Mouse (Mus musculus) midbrain, embryonic 13.5 days (tissue): ENCODE results near the gene Sik3. TPM values are rescaled to one million over a fixed set of nuclear protein-coding genes. Genes with fewer than 3 reads are reported as not detected.
"Not testable (repeated sequence)": the region's sequence is repeated elsewhere in the genome, so short reads cannot be mapped to it uniquely, and the experiment has no call there.

ENCODE experiments used
- ATAC-seq: fragments of 200-750 bp; cut with Nextera tagmentation; 2 replicates; pipeline ENCODE4 v1.8.0; 2017; ENCODE audit warnings: mild to moderate bottlenecking, moderate TSS enrichment, moderate library complexity
- H3K27ac ChIP-seq: fragments of 300-500 bp; sonication (generic); 2 replicates; pipeline ENCODE4 v1.5.1; 2015; ENCODE audit warnings: inconsistent platforms, mild to moderate bottlenecking, moderate library complexity
- H3K27me3 ChIP-seq: fragments of 300-500 bp; sonication (generic); 2 replicates; pipeline ENCODE4 v1.6.1; 2015; ENCODE audit warnings: mild to moderate bottlenecking, inconsistent platforms
- H3K36me3 ChIP-seq: fragments of 300-500 bp; sonication (generic); 2 replicates; pipeline ENCODE4 v1.6.1; 2015; ENCODE audit warnings: mild to moderate bottlenecking, inconsistent platforms
- H3K4me1 ChIP-seq: fragments of 300-500 bp; sonication (generic); replicated peaks from 2 replicates; pipeline ENCODE4 v1.6.1; 2015; ENCODE audit warnings: inconsistent platforms
- H3K4me2 ChIP-seq: fragments of 300-500 bp; sonication (generic); replicated peaks from 2 replicates; pipeline ENCODE4 v1.6.1; 2015; ENCODE audit warnings: moderate library complexity, mild to moderate bottlenecking, inconsistent platforms
- H3K4me3 ChIP-seq: fragments of 300-500 bp; sonication (generic); replicated peaks from 2 replicates; pipeline ENCODE4 v1.5.1; 2015; ENCODE audit warnings: mild to moderate bottlenecking, inconsistent platforms
- H3K9ac ChIP-seq: fragments of 300-500 bp; sonication (generic); replicated peaks from 2 replicates; pipeline ENCODE4 v1.6.1; 2015; ENCODE audit warnings: mild to moderate bottlenecking, inconsistent platforms
- H3K9me3 ChIP-seq: fragments of 300-500 bp; sonication (generic); 2 replicates; pipeline ENCODE4 v1.6.1; 2016; ENCODE audit warnings: mild to moderate bottlenecking, inconsistent platforms
- WGBS: fragments of 180-500 bp; shearing (Covaris S2); methylation state at CpG from one replicate; pipeline ENCODE4 v1.1.7; 2015; 5-methylcytosine and 5-hydroxymethylcytosine counted together
- polyA plus RNA-seq: library from polyadenylated mRNA; unstranded; fragments of >200 nt; fragmentation: Nextera tagmentation; extraction: Ambion mirVana; gene quantifications from 2 replicates; pipeline ENCODE4 v1.2.1, GENCODE M21; 2015

Gene Sik3
- polyA plus RNA-seq, 1 experiment from 2014 or later, result 6.7 TPM

- H3K9me3 ChIP-seq, result no peaks in the 10 kb centered on the region
- H3K27me3 ChIP-seq, result no peaks in the 10 kb centered on the region
- 85% methylated on average over 6 of the region's 6 CpGs for WGBS
- H3K27ac ChIP-seq, result no peak overlapping the region
- H3K4me1 ChIP-seq, result peaks cover 6% of the 10 kb centered on the region
- H3K4me3 ChIP-seq, result no peak overlapping the region
- no peak for ATAC-seq
- H3K4me2 ChIP-seq, result no peak overlapping the region
- H3K9ac ChIP-seq, result no peak overlapping the region
- H3K36me3 ChIP-seq, result no peaks in the 10 kb centered on the region
Measured at GRCm38 (mm10) chr9:46144976-46145375, 132.4 kb downstream of the Sik3 start.

GRCm38 (mm10) chr9:46146437-46146836, 133.8 kb downstream of the Sik3 start:
- WGBS, result 40% methylated on average over 3 of the region's 3 CpGs
- no peaks in the 10 kb centered on the region for H3K27me3 ChIP-seq
- no peak overlapping the region for H3K4me2 ChIP-seq
- no peaks in the 10 kb centered on the region for H3K36me3 ChIP-seq
- ATAC-seq, result no peak
- no peak overlapping the region for H3K27ac ChIP-seq
- H3K4me3 ChIP-seq, result no peak overlapping the region
- no peak overlapping the region for H3K9ac ChIP-seq
- H3K4me1 ChIP-seq, result peaks cover 6% of the 10 kb centered on the region
- H3K9me3 ChIP-seq, result no peaks in the 10 kb centered on the region

GRCm38 (mm10) chr9:46148723-46149122, 136.1 kb downstream of the Sik3 start:
- Histone ChIP-seq H3K27me3 (no peaks in the 10 kb centered on the region), H3K36me3 (no peaks in the 10 kb centered on the region), H3K9ac (no peak overlapping the region), H3K4me3 (no peak overlapping the region), H3K4me1 (peaks cover 10% of the 10 kb centered on the region), H3K4me2 (no peak overlapping the region), H3K27ac (no peak overlapping the region), H3K9me3 (no peaks in the 10 kb centered on the region)
- 80% methylated on average over 4 of the region's 4 CpGs for WGBS
- ATAC-seq, result no peak

GRCm38 (mm10) chr9:46149392-46149791, 136.8 kb downstream of the Sik3 start:
- H3K9me3 ChIP-seq, result no peaks in the 10 kb centered on the region
- no peak overlapping the region for H3K27ac ChIP-seq
- no peaks in the 10 kb centered on the region for H3K27me3 ChIP-seq
- no peak overlapping the region for H3K9ac ChIP-seq
- ATAC-seq, result no peak
- no peak overlapping the region for H3K4me3 ChIP-seq
- no peaks in the 10 kb centered on the region for H3K36me3 ChIP-seq
- H3K4me2 ChIP-seq, result no peak overlapping the region
- H3K4me1 ChIP-seq, result peaks cover 10% of the 10 kb centered on the region
- WGBS, result 89% methylated on average over 5 of the region's 5 CpGs

- WGBS, result 81% methylated on average over 7 of the region's 7 CpGs
- ATAC-seq, result no peak
- H3K4me3 ChIP-seq, result no peak overlapping the region
Measured at GRCm38 (mm10) chr9:46150116-46150515, 137.5 kb downstream of the Sik3 start.

GRCm38 (mm10) chr9:46150890-46151703, 138.5 kb downstream of the Sik3 start:
- 88% methylated on average over 2 of the region's 2 CpGs for WGBS
- no peak for ATAC-seq
- H3K4me3 ChIP-seq, result no peak overlapping the region

More at GRCm38 (mm10) chr9:46150116-46150515, 137.5 kb downstream of the Sik3 start:
- Histone ChIP-seq H3K4me2 (no peak overlapping the region), H3K9ac (no peak overlapping the region), H3K36me3 (no peaks in the 10 kb centered on the region), H3K9me3 (no peaks in the 10 kb centered on the region), H3K4me1 (peaks cover 10% of the 10 kb centered on the region), H3K27ac (no peak overlapping the region), H3K27me3 (no peaks in the 10 kb centered on the region)

GRCm38 (mm10) chr9:46151704-46152040, 139.1 kb downstream of the Sik3 start:
- Histone ChIP-seq H3K27me3 (no peaks in the 10 kb centered on the region), H3K4me3 (no peak overlapping the region), H3K27ac (no peak overlapping the region), H3K4me2 (no peak overlapping the region), H3K9ac (no peak overlapping the region), H3K36me3 (peaks cover 3% of the 10 kb centered on the region; the same call in 1 of the 2 replicates), H3K9me3 (no peaks in the 10 kb centered on the region), H3K4me1 (peaks cover 7% of the 10 kb centered on the region)
- no peak for ATAC-seq
- WGBS, result 90% methylated on average over 6 of the region's 6 CpGs

More at GRCm38 (mm10) chr9:46150890-46151703, 138.5 kb downstream of the Sik3 start:
- Histone ChIP-seq H3K9ac (no peak overlapping the region), H3K9me3 (no peaks in the 10 kb centered on the region), H3K4me2 (no peak overlapping the region), H3K27ac (no peak overlapping the region), H3K36me3 (no peaks in the 10 kb centered on the region), H3K27me3 (no peaks in the 10 kb centered on the region), H3K4me1 (peaks cover 10% of the 10 kb centered on the region)

- ATAC-seq, result no peak
- H3K27me3 ChIP-seq, result no peaks in the 10 kb centered on the region
Measured at GRCm38 (mm10) chr9:46152067-46153015, 139.7 kb downstream of the Sik3 start.

GRCm38 (mm10) chr9:46154469-46154868, 141.8 kb downstream of the Sik3 start:
- WGBS, result 81% methylated on average over 2 of the region's 2 CpGs

More at GRCm38 (mm10) chr9:46152067-46153015, 139.7 kb downstream of the Sik3 start:
- H3K27ac ChIP-seq, result no peak overlapping the region
- H3K9ac ChIP-seq, result no peak overlapping the region
- peaks cover 6% of the 10 kb centered on the region; the same call in 1 of the 2 replicates for H3K36me3 ChIP-seq
- no peak overlapping the region for H3K4me3 ChIP-seq
- 68% methylated on average over 8 of the region's 8 CpGs for WGBS
- H3K4me2 ChIP-seq, result no peak overlapping the region
- peaks cover 13% of the 10 kb centered on the region for H3K4me1 ChIP-seq
- H3K9me3 ChIP-seq, result no peaks in the 10 kb centered on the region

GRCm38 (mm10) chr9:46155026-46155425, 142.4 kb downstream of the Sik3 start:
- Histone ChIP-seq H3K9me3 (no peaks in the 10 kb centered on the region), H3K27ac (no peak overlapping the region), H3K4me3 (no peak overlapping the region), H3K36me3 (peaks cover 6% of the 10 kb centered on the region; the same call in 1 of the 2 replicates), H3K4me1 (peaks cover 14% of the 10 kb centered on the region), H3K9ac (no peak overlapping the region), H3K4me2 (no peak overlapping the region), H3K27me3 (no peaks in the 10 kb centered on the region)
- ATAC-seq, result no peak
- WGBS, result 91% methylated on average over 4 of the region's 4 CpGs

More at GRCm38 (mm10) chr9:46154469-46154868, 141.8 kb downstream of the Sik3 start:
- Histone ChIP-seq H3K36me3 (peaks cover 6% of the 10 kb centered on the region; the same call in 1 of the 2 replicates), H3K9ac (no peak overlapping the region), H3K4me3 (no peak overlapping the region), H3K4me2 (no peak overlapping the region), H3K4me1 (peaks cover 14% of the 10 kb centered on the region), H3K27me3 (no peaks in the 10 kb centered on the region), H3K9me3 (no peaks in the 10 kb centered on the region), H3K27ac (no peak overlapping the region)
- ATAC-seq, result no peak

- not testable (repeated sequence) for H3K36me3 ChIP-seq, H3K27me3 ChIP-seq, ATAC-seq, H3K27ac ChIP-seq, H3K9me3 ChIP-seq, H3K4me2 ChIP-seq, H3K9ac ChIP-seq, H3K4me3 ChIP-seq
- WGBS, result 97% methylated on average over 8 of the region's 8 CpGs
- H3K4me1 ChIP-seq, result peaks cover 14% of the 10 kb centered on the region
Measured at GRCm38 (mm10) chr9:46155818-46156217, 143.2 kb downstream of the Sik3 start.

GRCm38 (mm10) chr9:46156711-46157110, 144.1 kb downstream of the Sik3 start:
- Histone ChIP-seq H3K9me3 (no peaks in the 10 kb centered on the region), H3K4me2 (no peak overlapping the region), H3K4me1 (peaks cover 14% of the 10 kb centered on the region), H3K9ac (no peak overlapping the region), H3K4me3 (no peak overlapping the region), H3K27ac (no peak overlapping the region), H3K36me3 (peaks cover 6% of the 10 kb centered on the region; the same call in 1 of the 2 replicates), H3K27me3 (no peaks in the 10 kb centered on the region)
- 40% methylated on average over 4 of the region's 4 CpGs for WGBS
- no peak for ATAC-seq
